Mouse (Mus musculus) testis, adult 2 months (tissue): ENCODE data around the gene Lrp3. TPM values are rescaled to one million over a fixed set of nuclear protein-coding genes. Genes with fewer than 3 reads are reported as not detected.

Experiments
- H3K27ac ChIP-seq: fragments of 200-500 bp; 2 replicates; pipeline ENCODE4 v1.5.1; 2012; ENCODE audit warnings: low read depth, low read length; ENCODE audit not compliant: control insufficient read depth, insufficient read depth
- H3K27me3 ChIP-seq: fragments of 200-500 bp; 2 replicates; pipeline ENCODE4 v1.6.1; 2012; ENCODE audit warnings: mild to moderate bottlenecking, low read length, moderate library complexity; ENCODE audit not compliant: control insufficient read depth, insufficient read depth
- H3K36me3 ChIP-seq: fragments of 200-500 bp; 2 replicates; pipeline ENCODE4 v1.6.1; 2012; ENCODE audit warnings: mild to moderate bottlenecking, low read length; ENCODE audit not compliant: control insufficient read depth, insufficient read depth
- H3K4me1 ChIP-seq: fragments of 200-500 bp; 2 replicates; pipeline ENCODE4 v1.6.1; 2012; ENCODE audit warnings: low read length; ENCODE audit not compliant: control insufficient read depth, insufficient read depth
- H3K4me3 ChIP-seq: fragments of 200-500 bp; 2 replicates; pipeline ENCODE4 v1.5.1; 2012; ENCODE audit warnings: low read depth, mild to moderate bottlenecking, low read length, moderate library complexity, mixed read lengths; ENCODE audit not compliant: control insufficient read depth
- CTCF ChIP-seq: fragments of 200-500 bp; IDR thresholded peaks from 2 replicates; pipeline ENCODE4 v1.5.1; 2012; ENCODE audit warnings: low read depth, mild to moderate bottlenecking, inconsistent platforms, low read length, moderate library complexity; ENCODE audit not compliant: control insufficient read depth, insufficient read depth, insufficient replicate concordance
- POLR2A ChIP-seq: fragments of 200-500 bp; IDR thresholded peaks from 2 replicates; pipeline ENCODE4 v1.6.1; 2012; ENCODE audit warnings: low read depth, mild to moderate bottlenecking, inconsistent platforms, low read length, moderate library complexity; ENCODE audit not compliant: control insufficient read depth
- polyA plus RNA-seq: library from polyadenylated mRNA; depleted of rRNA; stranded (reverse); fragments of >200 nt; gene quantifications from 2 replicates; pipeline ENCODE4 v1.2.3, GENCODE M21; 2012

The Lrp3 gene
- polyA plus RNA-seq, 1 experiment = 0.70 TPM

DNA sequence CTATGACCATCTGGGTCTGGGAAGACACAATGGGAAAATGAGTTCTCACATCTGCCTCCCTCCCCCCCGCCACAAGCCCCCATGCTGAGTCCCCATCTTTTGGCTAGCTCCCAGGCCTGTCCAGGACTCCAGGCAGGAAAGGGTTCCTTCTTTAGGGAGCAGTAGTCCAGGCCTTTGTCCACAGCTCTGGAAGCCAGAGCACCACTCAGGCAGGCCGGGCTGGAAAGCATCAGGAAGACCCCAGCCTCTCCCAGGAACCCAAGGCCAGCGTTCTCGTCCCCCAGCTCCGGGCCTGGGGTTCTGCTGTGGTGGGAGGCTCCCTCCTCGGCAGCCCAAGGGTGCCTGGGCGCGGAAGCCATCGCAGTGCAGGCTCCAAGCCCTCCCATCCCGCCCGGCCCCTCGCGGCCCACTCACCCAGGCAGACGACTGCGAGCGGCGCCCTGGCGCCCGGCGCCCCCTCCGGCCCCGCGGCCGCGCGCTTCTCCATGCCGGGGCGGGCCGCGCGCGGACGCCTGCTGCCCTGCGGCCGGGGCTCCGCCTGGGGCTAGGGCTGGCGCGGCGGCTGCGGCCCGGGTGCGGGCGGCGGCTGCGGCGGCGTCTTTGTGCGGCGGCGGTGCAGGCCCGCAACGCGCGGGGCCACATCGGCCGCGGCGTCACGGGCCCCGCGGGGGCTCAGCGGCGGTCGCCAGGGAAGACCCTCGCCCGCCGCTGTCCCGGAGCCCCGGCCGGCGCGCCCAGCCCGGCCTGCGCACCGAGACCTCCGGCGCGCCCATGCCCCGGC is 666 bp downstream of the Lrp3 start:
- TF ChIP-seq POLR2A = no peak
- no peak for TF ChIP-seq CTCF
- Histone ChIP-seq H3K4me3 (peak overlapping the region; percentile 66), H3K36me3 (no peaks in the 10 kb centered on the region), H3K4me1 (peaks cover 8% of the 10 kb centered on the region), H3K27me3 (no peaks in the 10 kb centered on the region), H3K27ac (no peak overlapping the region)

DNA sequence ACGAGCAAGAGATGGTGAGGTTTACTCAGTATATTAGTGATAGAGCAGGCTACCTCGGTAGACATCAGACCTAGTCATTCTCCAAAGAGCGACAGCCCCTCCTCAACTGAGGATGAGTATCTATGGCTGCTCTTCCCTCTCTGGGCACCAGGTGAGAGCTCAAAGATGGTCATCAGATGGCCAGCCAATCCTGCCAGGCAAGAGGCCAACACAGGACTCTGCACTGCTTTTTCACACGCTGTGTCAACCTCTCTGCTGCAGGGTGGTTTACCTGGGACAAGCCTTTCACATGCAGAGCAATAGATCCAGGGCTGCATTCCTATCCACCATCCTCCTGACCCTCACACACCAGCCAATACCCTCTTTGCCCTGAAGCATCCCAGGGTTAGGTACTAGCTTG is 3.5 kb downstream of the Lrp3 start:
- Histone ChIP-seq H3K36me3 (no peaks in the 10 kb centered on the region), H3K27me3 (no peaks in the 10 kb centered on the region), H3K4me3 (no peak overlapping the region), H3K4me1 (peaks cover 8% of the 10 kb centered on the region), H3K27ac (no peak overlapping the region)
- TF ChIP-seq CTCF (no peak), POLR2A (no peak)

DNA sequence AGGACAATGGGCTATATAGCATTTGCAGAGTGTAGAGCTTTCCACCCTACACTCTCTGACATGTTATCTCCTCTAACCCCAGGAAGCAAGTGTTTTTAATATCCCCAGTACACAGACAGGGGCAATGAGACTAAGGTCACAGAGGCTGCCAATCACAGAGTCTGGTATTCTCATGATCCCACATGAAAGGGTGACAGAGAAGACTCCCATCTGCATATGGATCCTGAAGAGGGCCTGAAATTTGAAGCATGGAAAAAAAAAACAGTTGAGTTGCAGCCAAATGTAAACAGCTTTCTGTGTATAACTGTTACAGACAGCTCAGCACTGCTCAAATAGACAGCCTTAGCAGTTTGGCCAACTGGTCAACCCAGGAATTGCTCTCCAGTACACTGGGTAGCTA is 15.5 kb downstream of the Lrp3 start:
- H3K27me3 ChIP-seq = no peaks in the 10 kb centered on the region
- TF ChIP-seq CTCF = no peak
- no peak for TF ChIP-seq POLR2A
- H3K27ac ChIP-seq = no peak overlapping the region
- peaks cover 10% of the 10 kb centered on the region for H3K4me1 ChIP-seq
- no peak overlapping the region for H3K4me3 ChIP-seq
- H3K36me3 ChIP-seq = no peaks in the 10 kb centered on the region

DNA sequence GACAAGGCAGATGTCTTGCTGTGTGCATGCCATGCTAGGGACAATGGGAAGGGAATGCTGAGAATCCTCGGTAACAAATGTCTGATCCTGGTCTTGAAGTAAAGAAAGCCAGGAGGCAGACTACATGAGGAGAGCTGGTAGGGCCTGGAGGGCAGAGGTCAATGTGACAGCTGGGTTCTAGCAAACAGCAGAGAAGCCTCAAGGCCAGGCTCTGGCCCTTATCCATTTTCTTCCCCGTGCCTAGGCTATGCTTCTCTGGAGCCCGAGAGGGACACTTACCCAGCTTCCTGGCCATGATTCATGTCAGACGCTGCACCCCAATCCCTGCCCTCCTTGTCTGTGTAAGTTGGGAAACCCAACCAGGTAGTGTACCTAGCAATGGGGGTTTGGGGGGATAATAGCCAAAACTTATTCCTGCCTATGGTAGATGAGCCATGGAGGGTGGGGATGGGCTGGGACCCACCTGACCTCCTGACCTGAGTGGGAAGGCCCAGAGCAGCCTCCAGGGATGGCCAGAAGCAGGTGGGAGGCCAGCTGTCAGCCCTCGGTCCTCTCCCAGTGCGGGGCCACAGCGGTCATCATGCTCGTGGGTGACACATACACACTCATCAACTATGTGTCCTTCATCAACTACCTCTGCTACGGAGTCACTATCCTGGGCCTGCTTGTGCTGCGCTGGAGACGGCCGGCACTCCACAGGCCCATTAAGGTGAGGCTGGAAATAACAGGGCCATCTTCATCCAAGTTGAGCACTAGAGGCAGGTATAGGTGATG is 16.1 kb downstream of the Lrp3 start:
- TF ChIP-seq CTCF (no peak), POLR2A (no peak)
- no peaks in the 10 kb centered on the region for H3K36me3 ChIP-seq

DNA sequence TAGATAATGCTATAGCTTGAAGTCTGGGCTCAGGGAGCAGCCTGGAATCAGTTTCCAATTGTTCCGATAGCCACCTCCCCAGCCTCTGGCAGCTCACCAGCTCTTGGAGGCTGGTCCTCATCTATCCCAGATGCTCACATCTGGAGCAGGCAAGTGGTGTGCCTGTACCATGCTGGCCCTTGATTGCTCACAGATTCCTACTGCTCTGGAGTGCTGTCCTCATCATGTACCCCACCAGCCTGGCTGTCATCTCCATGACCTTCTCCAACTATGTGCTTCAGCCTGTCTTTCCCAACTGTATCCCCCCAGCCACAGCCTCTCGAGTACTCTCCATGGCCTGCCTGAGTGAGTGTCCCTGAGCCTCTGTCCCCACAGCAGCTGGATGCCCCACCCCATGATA is 18.3 kb downstream of the Lrp3 start:
- no peaks in the 10 kb centered on the region for H3K4me1 ChIP-seq
- H3K27me3 ChIP-seq = no peaks in the 10 kb centered on the region
- no peaks in the 10 kb centered on the region for H3K36me3 ChIP-seq
- TF ChIP-seq CTCF = no peak
- no peak for TF ChIP-seq POLR2A
- no peak overlapping the region for H3K27ac ChIP-seq
- H3K4me3 ChIP-seq = no peak overlapping the region

More for the DNA sequence above, 16.1 kb downstream of the Lrp3 start:
- no peak overlapping the region for H3K4me3 ChIP-seq
- no peaks in the 10 kb centered on the region for H3K27me3 ChIP-seq
- H3K4me1 ChIP-seq = peaks cover 10% of the 10 kb centered on the region
- H3K27ac ChIP-seq = no peak overlapping the region

DNA sequence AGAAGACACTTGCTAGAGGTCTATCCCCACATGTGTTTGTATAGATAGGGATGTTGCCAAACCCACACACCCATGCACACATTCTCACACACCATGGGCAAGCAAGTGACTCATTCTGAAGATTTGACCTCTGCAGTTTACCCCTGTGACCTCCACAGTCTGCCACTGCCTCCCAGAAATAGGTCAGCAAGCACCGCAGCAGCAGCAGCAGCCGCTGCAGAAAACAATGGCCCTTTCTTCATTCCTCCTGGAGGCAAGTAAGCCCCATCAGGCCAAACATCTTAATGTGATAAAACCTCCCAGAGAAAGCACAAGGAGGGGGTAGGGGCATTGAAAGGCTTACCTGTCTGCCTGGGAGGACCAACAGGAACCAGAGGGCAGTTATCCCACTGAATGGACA is 24.0 kb downstream of the Lrp3 start:
- no peak for TF ChIP-seq CTCF
- no peak for TF ChIP-seq POLR2A
- peaks cover under 1% of the 10 kb centered on the region for H3K27me3 ChIP-seq
- H3K27ac ChIP-seq = no peak overlapping the region
- H3K36me3 ChIP-seq = no peaks in the 10 kb centered on the region
- H3K4me3 ChIP-seq = no peak overlapping the region
- H3K4me1 ChIP-seq = peaks cover 3% of the 10 kb centered on the region

DNA sequence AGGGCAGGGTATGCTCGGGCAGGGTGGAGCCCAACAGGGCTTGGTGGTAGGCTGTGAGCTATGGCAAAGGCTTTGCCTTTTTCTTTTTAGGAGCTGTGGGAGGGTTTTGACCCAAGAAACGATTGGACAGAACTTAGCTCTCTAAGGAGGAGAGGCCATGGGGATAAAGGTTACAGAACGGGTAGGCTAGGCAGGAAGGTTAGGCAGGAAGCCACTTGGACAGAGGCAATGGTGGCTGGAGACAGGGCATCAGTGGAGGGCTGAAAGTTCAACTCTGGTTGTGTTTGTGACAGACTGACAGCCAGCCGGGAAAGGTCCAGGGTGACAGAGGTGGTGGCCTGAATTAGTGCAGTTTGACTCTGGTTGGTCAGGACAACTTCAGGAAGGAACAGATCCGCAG is 25.6 kb downstream of the Lrp3 start:
- Histone ChIP-seq H3K4me3 (no peak overlapping the region), H3K4me1 (peaks cover 7% of the 10 kb centered on the region), H3K27me3 (peaks cover 2% of the 10 kb centered on the region), H3K36me3 (no peaks in the 10 kb centered on the region), H3K27ac (no peak overlapping the region)
- TF ChIP-seq CTCF (no peak), POLR2A (no peak)
